Mouse (Mus musculus): ENCODE measurements around the gene Vmn1r230. TPM values are rescaled to one million over a fixed set of nuclear protein-coding genes. Genes with fewer than 3 reads are reported as not detected.

The Vmn1r230 gene
- not detected in 2 replicates for polyA plus RNA-seq (2015; fragmentation: Nextera tagmentation; extraction: Ambion mirVana)

- H3K9me3 ChIP-seq = peaks cover 4% of the 10 kb centered on the region; the same call in 1 of the 2 replicates
- no peaks in the 10 kb centered on the region for H3K4me1 ChIP-seq
- no peak within 1 kb of the TSS for H3K4me2 ChIP-seq (replicated peaks)
- H3K9ac ChIP-seq = no peak within 1 kb of the TSS
- ATAC-seq (ENCODE audit: low FRiP score, low read depth) = no peak
- 19% methylated on average over 1 of the region's 1 CpGs for WGBS
- H3K27ac ChIP-seq = no peak within 1 kb of the TSS
- H3K36me3 ChIP-seq = no peaks in the 10 kb centered on the region
- no peak within 1 kb of the TSS for H3K4me3 ChIP-seq
- no peaks in the 10 kb centered on the region for H3K27me3 ChIP-seq
Measured at GRCm38 (mm10) chr17:20840144-20840543, at the start of gene Vmn1r230. Gene Vmn1r230 (plus strand): TSS chr17:20840444.

- Histone ChIP-seq H3K4me2 (replicated peaks) (no peak within 1 kb of the TSS), H3K4me1 (no peaks in the 10 kb centered on the region), H3K9ac (no peak within 1 kb of the TSS), H3K27ac (no peak within 1 kb of the TSS), H3K36me3 (no peaks in the 10 kb centered on the region), H3K9me3 (peaks cover 2% of the 10 kb centered on the region), H3K4me3 (no peak within 1 kb of the TSS), H3K27me3 (no peaks in the 10 kb centered on the region)
- WGBS = 56% methylated on average over 1 of the region's 1 CpGs
- ATAC-seq (ENCODE audit: low FRiP score, low read depth) = no peak
Measured at GRCm38 (mm10) chr17:20811255-20811654, 29.0 kb upstream of the Vmn1r230 start, which contains the start of gene Vmn1r229. Gene Vmn1r229 (plus strand): TSS chr17:20811555.

Other genes starting within 250 kb of the Vmn1r230 start
- gene Vmn2r110, start 244.0 kb upstream of the Vmn1r230 start, polyA plus RNA-seq (2015; fragmentation: Nextera tagmentation; extraction: Ambion mirVana) = 0.03 TPM in 2 replicates
- not detected in 2 replicates for gene Fpr-rs3, start 215.6 kb upstream of the Vmn1r230 start, polyA plus RNA-seq (2015; fragmentation: Nextera tagmentation; extraction: Ambion mirVana)
- not detected in 2 replicates for gene Vmn1r226, start 157.6 kb upstream of the Vmn1r230 start, polyA plus RNA-seq (2015; fragmentation: Nextera tagmentation; extraction: Ambion mirVana)
- not detected in 2 replicates for gene Vmn1r227, start 110.6 kb upstream of the Vmn1r230 start, polyA plus RNA-seq (2015; fragmentation: Nextera tagmentation; extraction: Ambion mirVana)
- not detected in 2 replicates for gene Vmn1r228, start 54.3 kb upstream of the Vmn1r230 start, polyA plus RNA-seq (2015; fragmentation: Nextera tagmentation; extraction: Ambion mirVana)
- gene Vmn1r229, start 28.9 kb upstream of the Vmn1r230 start, polyA plus RNA-seq (2015; fragmentation: Nextera tagmentation; extraction: Ambion mirVana) = not detected in 2 replicates
- not detected in 2 replicates for gene Vmn1r231, start 64.6 kb downstream of the Vmn1r230 start, polyA plus RNA-seq (2015; fragmentation: Nextera tagmentation; extraction: Ambion mirVana)
- gene Vmn1r232, start 79.3 kb downstream of the Vmn1r230 start, polyA plus RNA-seq (2015; fragmentation: Nextera tagmentation; extraction: Ambion mirVana) = not detected in 2 replicates
- gene Ppp2r1a, start 104.9 kb downstream of the Vmn1r230 start, polyA plus RNA-seq (2015; fragmentation: Nextera tagmentation; extraction: Ambion mirVana) = 375 and 377 TPM in 2 replicates
- not detected in 2 replicates for gene Vmn1r233, start 156.0 kb downstream of the Vmn1r230 start, polyA plus RNA-seq (2015; fragmentation: Nextera tagmentation; extraction: Ambion mirVana)
- 20.5 and 21.1 TPM in 2 replicates for gene Zfp160, start 168.5 kb downstream of the Vmn1r230 start, polyA plus RNA-seq (2015; fragmentation: Nextera tagmentation; extraction: Ambion mirVana)

All from limb, embryonic 13.5 days (tissue).